Mouse (Mus musculus): ENCODE data around the gene Cacng5.

Cacng5 gene

DNA sequence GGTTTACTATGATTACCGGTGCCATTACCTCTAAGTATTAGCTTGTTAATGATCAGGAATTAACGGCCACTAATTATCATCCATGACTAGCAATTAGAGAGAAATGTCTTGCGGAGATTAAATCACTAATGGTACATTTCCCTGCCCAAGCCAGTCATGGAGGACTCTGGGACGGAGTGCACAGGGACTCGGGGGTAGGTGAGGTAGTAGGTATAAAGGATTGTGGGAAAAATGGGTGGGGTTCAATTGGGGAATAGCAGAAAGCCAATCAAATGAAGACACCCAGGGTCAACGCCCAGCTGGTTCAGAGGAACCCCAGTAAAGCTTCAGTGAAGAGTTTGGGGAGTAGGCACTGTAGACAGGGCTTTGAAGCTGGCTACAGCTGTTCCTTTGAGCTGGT is 27.5 kb downstream of the Cacng5 start:
- DNase-seq (ENCODE audit: low read depth, low spot score): no peak

DNA sequence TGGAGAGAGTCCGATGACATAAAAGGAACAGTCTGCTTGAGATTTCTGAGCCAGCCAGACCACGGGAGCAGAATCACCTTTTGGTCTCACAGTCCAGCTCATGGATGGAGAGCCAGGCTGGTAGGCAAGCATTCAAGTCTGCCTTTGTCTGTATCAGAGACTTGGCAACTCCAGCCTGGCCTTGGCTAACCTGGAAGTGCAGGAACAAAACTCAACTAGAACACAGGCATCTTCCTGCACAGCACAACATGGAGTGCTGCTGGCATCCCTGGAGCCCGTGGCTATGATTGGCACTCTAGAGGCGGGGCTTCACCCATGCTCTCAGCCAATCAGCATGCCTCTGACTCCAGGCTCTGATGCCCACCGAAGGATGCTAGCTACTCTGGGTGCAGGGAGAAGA is 38.0 kb downstream of the Cacng5 start:
- no peak for DNase-seq (ENCODE audit: low read depth, low spot score)

DNA sequence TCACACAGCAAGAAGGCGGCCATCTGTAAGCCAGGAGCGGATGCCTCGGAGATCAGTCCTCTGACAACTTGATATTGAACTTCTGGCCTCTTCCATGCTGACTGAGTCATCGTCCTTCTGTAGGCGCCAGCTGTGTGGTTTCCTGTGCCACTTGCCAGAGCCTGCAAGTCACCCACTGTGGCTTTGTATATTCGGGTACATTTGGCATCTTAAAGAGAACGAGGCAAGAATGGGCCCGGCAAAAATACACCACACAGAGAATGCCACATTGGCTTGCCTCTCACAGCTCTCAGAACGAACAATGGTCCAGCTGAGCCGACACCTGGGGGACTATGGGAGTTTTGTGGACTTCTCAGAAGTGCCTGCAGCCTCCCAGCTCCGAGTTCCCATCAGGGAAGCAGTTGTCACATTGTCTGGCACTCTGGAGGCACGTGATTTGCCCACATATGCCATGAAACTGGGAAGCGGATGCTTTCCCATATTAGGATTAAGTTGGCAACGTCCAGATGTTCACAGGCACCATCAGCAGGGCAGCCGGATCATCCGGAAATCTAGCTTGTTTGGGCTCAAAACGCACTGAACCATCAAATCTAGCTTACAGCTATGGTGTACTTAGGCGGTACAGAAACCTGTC is 38.9 kb downstream of the Cacng5 start:
- DNase-seq (ENCODE audit: low read depth, low spot score): peak; percentile 36

DNA sequence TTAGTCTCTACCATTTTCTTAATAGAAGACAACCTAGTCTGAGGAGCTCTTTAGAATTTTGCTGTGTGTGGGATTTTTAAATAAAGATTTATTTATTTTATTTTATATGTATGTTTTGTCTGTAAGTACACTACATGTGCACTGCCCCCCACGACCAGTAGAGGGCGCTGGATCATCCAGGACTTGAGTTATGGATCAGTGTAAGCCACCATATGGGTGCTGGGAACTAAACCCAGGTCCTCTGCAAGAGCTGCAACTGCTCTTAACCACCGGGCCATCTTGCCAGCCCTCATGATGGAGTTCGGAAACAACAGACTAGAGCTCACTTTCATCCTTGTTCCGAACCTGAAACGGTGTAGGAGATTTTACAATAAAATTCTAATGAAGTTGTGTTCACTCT is 42.1 kb downstream of the Cacng5 start:
- no peak for DNase-seq (ENCODE audit: low read depth, low spot score)

DNA sequence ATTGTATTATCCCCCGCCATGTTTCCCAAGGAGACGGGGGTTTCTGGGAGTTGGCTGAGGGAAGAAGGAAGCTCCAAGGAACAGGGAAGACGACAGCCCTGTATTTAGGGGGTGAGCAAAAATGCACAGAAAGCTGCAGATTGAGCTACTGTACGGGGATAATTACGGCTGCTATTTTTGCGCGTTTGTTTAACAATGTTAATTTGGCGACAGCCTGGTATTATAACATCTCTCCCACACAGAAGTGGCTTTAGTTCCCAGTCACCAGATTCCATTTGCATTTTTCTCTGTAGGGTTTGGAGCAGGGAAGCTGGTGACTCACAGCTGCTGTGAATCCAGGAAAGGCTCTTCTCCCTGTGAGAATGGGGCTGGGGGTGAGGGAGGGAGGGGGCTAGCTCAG is 47.3 kb downstream of the Cacng5 start:
- DNase-seq (ENCODE audit: low read depth, low spot score): no peak

DNA sequence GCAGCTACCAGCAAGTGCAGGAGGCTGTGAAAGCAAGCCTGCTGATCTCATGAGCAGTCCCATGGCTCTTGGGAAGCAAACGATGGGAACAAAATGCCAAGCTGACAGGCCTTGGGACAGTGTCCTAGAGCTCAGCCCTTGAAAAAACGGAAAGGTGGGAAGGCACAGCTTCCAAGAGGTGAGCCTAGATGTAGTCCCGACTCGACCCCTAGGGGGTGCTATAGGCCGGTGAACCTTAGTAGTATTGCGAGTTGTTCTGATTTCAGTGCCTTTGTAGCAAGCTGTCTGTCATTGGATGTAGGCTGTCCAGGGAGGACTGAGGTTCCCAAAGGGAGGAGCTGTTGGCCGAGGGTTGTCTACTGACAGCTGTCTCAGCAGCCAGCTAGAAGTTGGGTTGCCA is 49.7 kb downstream of the Cacng5 start:
- DNase-seq (ENCODE audit: low read depth, low spot score): peak; percentile 43

DNA sequence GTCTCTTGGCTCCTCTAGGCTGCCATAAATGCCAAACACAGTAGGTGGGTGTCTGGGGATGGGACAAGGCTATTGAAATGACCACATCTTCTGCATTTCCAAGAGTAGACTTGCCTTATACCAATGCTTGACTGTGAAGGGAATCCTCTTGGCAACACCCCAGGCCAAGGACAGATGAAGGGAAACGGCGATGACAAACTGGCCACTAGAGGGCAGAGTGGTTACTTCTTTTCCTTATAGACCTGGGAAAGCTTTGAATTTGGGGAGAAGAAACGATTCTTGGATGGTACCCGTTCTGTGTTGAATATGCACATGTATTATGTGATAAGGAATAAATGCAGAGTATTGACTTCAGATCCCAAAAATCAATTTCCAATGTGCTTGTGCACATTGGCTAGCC is 50.8 kb downstream of the Cacng5 start:
- peak; percentile 59 for DNase-seq (ENCODE audit: low read depth, low spot score)

DNA sequence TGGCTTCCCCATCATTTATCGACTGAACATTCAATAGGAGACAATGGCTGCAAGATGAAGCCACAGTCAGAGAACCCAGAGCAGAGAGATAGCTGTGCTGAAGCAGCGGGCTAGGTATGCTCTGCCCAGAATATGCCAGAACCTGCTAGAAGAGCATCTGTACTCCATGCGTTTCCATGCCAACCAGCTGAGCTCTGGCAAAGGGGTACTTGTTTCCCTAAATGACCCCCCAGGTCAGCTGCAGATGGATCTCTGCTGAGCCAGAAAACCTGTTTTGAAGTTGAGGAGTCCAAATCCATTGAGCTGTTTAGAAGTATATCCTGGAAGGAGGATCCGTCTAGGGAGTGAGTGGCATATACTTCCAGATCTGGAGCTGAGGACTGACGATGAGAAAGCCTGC is 53.1 kb downstream of the Cacng5 start:
- no peak for DNase-seq (ENCODE audit: low read depth, low spot score)

DNA sequence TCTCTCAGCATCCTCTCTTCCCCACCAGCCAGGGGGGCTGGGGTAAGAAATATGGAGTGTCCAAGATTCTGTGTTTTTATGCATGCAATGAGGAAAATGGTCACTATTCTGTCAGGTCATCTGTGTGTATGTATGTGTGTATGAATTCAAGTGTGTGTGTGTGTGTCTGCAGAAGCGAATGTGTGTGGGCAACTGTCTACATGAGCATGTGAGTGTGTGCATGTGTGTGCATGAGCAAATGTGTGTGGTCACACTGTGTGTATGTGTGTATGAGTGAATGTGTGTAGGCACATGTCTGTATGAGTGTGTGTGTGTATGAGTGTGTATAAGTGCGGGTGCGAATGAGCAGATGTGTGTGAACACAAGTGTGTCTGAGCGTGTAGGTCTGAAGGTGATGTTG is 55.0 kb downstream of the Cacng5 start:
- no peak for DNase-seq (ENCODE audit: low read depth, low spot score)

DNA sequence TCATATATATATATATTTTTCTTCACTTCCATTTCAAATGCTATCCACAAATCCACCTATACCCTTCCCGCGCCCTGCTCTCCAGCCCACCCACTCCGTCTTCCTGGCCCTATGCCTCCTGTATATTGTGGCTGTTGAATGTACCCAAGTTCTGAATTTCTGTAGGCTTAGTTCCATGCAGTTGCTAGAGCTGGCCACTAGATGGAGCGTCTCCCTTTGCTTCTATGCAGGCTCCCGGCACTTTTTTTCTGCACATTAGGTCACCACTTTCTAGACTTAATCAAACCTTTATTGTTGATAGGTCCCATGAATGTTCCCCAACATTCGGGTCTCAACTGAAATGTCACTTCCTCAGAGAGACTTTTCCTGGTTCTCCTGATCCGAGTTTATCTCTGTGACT is 55.6 kb downstream of the Cacng5 start:
- DNase-seq (ENCODE audit: low read depth, low spot score): peak; percentile 22

DNA sequence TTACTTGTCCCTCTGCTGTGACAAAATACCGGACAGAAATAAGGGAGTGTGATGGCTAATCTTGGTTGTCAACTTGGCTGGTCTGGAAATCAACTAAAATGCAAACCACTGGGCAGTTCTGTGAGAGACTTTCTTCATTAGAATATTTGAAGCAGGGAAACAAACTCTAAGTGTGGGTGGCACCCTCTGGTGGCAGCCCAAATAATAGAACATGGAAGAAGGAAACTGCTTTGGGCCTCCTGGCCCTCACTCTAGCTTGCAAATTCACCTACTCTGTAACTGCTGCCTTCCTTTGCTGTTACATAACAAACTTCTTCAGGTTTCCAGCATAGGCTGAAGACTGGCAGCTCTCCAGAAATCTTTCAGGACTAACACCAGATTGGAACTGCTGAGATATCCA is 61.8 kb downstream of the Cacng5 start:
- peak; percentile 28 for DNase-seq (ENCODE audit: low read depth, low spot score)

DNA sequence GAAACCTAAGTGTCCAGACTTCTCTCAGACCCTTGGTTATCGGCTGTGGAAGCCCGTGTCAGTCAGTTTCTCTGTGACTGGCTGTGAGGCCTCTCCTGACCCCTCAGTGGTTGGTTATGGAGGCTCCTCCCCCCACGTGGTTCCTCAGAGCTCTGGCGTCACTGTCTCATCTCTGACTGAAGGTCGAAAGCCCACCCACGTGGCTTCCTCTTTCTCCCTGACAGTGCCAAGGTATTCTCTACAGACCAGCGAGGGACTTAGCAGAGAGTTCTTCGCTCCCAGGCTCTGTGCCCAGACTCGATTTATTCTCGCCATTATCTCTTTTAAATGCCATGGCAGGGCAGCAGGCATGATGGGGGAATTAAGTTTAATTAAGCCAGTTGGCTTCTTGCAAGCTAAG is 65.2 kb downstream of the Cacng5 start:
- no peak for DNase-seq (ENCODE audit: low read depth, low spot score)

DNA sequence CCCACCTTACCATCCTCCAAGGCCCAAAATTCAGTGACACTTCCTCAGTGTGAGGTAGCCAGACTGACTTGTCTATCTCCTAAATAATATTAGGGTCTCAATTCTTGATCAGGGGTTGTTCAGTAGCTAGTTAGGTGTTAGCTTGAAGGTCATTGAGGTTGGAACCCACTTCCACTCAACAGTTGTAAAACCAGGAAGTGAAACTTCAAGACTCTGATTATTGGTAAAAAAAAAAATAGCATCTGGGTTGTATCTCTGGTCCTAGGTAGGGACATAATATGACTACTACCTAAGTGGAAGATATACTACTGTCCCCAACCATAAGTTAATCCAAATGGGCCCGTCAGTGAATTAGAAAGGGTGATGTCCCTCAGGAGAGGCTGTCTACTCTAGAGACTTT is 70.7 kb downstream of the Cacng5 start:
- DNase-seq (ENCODE audit: low read depth, low spot score): no peak

DNA sequence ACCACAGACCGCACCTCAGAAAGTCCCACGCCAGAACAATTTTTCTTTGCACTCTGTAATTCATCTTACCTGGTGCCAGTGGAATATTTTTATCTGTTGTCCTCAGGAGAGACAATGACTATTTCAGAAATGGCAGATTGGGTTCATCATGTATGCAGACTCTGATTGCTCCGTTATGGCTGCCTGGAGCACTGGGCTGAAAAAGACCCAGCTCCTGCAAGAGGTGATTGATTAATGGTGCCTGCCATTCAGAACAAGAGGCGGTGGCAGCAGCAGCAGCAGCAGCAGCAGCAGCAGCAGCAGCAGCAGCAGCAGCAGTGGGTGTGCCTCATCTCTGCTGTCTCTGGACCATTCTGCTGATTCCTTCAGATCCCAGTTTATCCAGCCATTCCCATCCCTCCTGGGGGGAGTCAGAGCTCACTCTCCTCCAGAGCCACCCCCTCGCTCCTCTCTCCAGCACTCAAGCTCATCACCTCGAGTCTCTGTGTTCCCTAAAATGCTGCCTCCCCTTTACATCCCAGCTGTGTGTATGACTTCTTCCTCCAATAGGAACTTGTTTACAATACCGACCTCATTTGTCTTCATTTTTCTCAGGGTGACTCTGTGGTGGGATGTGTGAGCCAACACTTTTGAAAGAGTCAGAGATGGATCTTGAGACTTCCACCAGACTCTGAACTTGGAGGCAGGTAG is 81.4 kb downstream of the Cacng5 start:
- DNase-seq (ENCODE audit: low read depth, low spot score): no peak

Measured in retina, adult 2 months (tissue).